Mouse (Mus musculus) midbrain, embryonic 10.5 days (tissue): ENCODE results near the gene Uso1. TPM values are rescaled to one million over a fixed set of nuclear protein-coding genes. Genes with fewer than 3 reads are reported as not detected.
"Not testable (repeated sequence)": the region's sequence is repeated elsewhere in the genome, so short reads cannot be mapped to it uniquely, and the experiment has no call there.

Source experiments
- DNase-seq: peaks from one replicate; pipeline ENCODE4 v3.0.0-alpha.2; 2017; ENCODE audit warnings: low spot score
- H3K27ac ChIP-seq: fragments of 300-500 bp; sonication (generic); replicated peaks from 2 replicates; pipeline ENCODE4 v1.5.1; 2016; ENCODE audit warnings: mild to moderate bottlenecking
- H3K27me3 ChIP-seq: fragments of 300-500 bp; sonication (generic); 2 replicates; pipeline ENCODE4 v1.6.1; 2016; ENCODE audit warnings: low read depth, mild to moderate bottlenecking; ENCODE audit not compliant: poor library complexity, severe bottlenecking
- H3K36me3 ChIP-seq: fragments of 300-500 bp; sonication (generic); 2 replicates; pipeline ENCODE4 v1.6.1; 2016; ENCODE audit warnings: mild to moderate bottlenecking, moderate library complexity
- H3K4me1 ChIP-seq: fragments of 300-500 bp; sonication (generic); 2 replicates; pipeline ENCODE4 v1.6.1; 2016
- H3K4me3 ChIP-seq: fragments of 300-500 bp; sonication (generic); 2 replicates; pipeline ENCODE4 v1.5.1; 2016; ENCODE audit warnings: mild to moderate bottlenecking, moderate library complexity
- H3K9me3 ChIP-seq: fragments of 300-500 bp; sonication (generic); replicated peaks from 2 replicates; pipeline ENCODE4 v1.6.1; 2016; ENCODE audit warnings: mild to moderate bottlenecking
- WGBS: fragments of 180-500 bp; shearing (Covaris S2); methylation state at CpG from one replicate; pipeline ENCODE4 v1.1.7; 2016; 5-methylcytosine and 5-hydroxymethylcytosine counted together
- polyA plus RNA-seq: library from polyadenylated mRNA; unstranded; fragments of >200 nt; fragmentation: Nextera tagmentation; extraction: Ambion mirVana; gene quantifications from 2 replicates; pipeline ENCODE4 v1.2.1, GENCODE M21; 2016

The Uso1 gene
- polyA plus RNA-seq, 1 experiment from 2014 or later = 38.7 TPM

- Histone ChIP-seq H3K9me3 (no peaks in the 10 kb centered on the region; the same call in 1 of the 2 replicates), H3K4me1 (peaks cover 13% of the 10 kb centered on the region), H3K27me3 (no peaks in the 10 kb centered on the region), H3K27ac (no peak overlapping the region), H3K4me3 (no peak overlapping the region), H3K36me3 (peaks cover 16% of the 10 kb centered on the region)
- no peak for DNase-seq
- WGBS = 92% methylated on average over 6 of the region's 6 CpGs
These were observed 7.6 kb upstream of the Uso1 start for GRCm38 (mm10) chr5:92130040-92130682.

GRCm38 (mm10) chr5:92132127-92132526, 5.6 kb upstream of the Uso1 start:
- Histone ChIP-seq H3K27ac (no peak overlapping the region), H3K4me3 (no peak overlapping the region), H3K4me1 (peaks cover 21% of the 10 kb centered on the region), H3K36me3 (peaks cover 15% of the 10 kb centered on the region), H3K9me3 (no peaks in the 10 kb centered on the region; the same call in 1 of the 2 replicates), H3K27me3 (peaks cover 11% of the 10 kb centered on the region; the same call in 1 of the 2 replicates)
- WGBS = 92% methylated on average over 4 of the region's 4 CpGs
- no peak for DNase-seq

- H3K4me3 ChIP-seq, DNase-seq, H3K27ac ChIP-seq, H3K9me3 ChIP-seq: not testable (repeated sequence)
- H3K27me3 ChIP-seq = peaks cover 11% of the 10 kb centered on the region; the same call in 1 of the 2 replicates
- H3K36me3 ChIP-seq = peaks cover 15% of the 10 kb centered on the region
- peaks cover 23% of the 10 kb centered on the region for H3K4me1 ChIP-seq
- 71% methylated on average over 4 of the region's 4 CpGs for WGBS
These were observed 4.7 kb upstream of the Uso1 start for GRCm38 (mm10) chr5:92133006-92133405.

- Histone ChIP-seq H3K36me3 (peaks cover 15% of the 10 kb centered on the region), H3K27ac (no peak overlapping the region), H3K9me3 (no peaks in the 10 kb centered on the region; the same call in 1 of the 2 replicates), H3K4me1 (peaks cover 27% of the 10 kb centered on the region), H3K4me3 (no peak overlapping the region), H3K27me3 (peaks cover 11% of the 10 kb centered on the region; the same call in 1 of the 2 replicates)
- no peak for DNase-seq
- WGBS = 91% methylated on average over 3 of the region's 3 CpGs
These were observed 2.8 kb upstream of the Uso1 start for GRCm38 (mm10) chr5:92134934-92135333.

GRCm38 (mm10) chr5:92136536-92137238, 1.1 kb upstream of the Uso1 start:
- H3K27me3 ChIP-seq = peaks cover 11% of the 10 kb centered on the region; the same call in 1 of the 2 replicates
- H3K4me1 ChIP-seq = peaks cover 27% of the 10 kb centered on the region
- H3K4me3 ChIP-seq = peak overlapping the region; percentile 88
- no peak for DNase-seq
- H3K9me3 ChIP-seq = no peaks in the 10 kb centered on the region
- 65% methylated on average over 9 of the region's 9 CpGs for WGBS
- H3K27ac ChIP-seq = no peak overlapping the region
- H3K36me3 ChIP-seq = peaks cover 5% of the 10 kb centered on the region

- Histone ChIP-seq H3K4me1 (peaks cover 27% of the 10 kb centered on the region), H3K36me3 (no peaks in the 10 kb centered on the region), H3K4me3 (peak overlapping the region; percentile 88), H3K27ac (peak overlapping the region; percentile 92), H3K9me3 (no peaks in the 10 kb centered on the region), H3K27me3 (peaks cover 11% of the 10 kb centered on the region; the same call in 1 of the 2 replicates)
- under 1% methylated on average over 43 of the region's 43 CpGs for WGBS
- DNase-seq = no peak
These were observed 419 bp downstream of the Uso1 start for GRCm38 (mm10) chr5:92138093-92138621.

GRCm38 (mm10) chr5:92139191-92139590, 1.5 kb downstream of the Uso1 start:
- Histone ChIP-seq H3K4me1 (peaks cover 27% of the 10 kb centered on the region), H3K36me3 (no peaks in the 10 kb centered on the region), H3K27me3 (peaks cover 11% of the 10 kb centered on the region; the same call in 1 of the 2 replicates), H3K4me3 (peak overlapping the region; percentile 88), H3K27ac (no peak overlapping the region), H3K9me3 (no peaks in the 10 kb centered on the region)
- 34% methylated on average over 1 of the region's 1 CpGs for WGBS
- no peak for DNase-seq

GRCm38 (mm10) chr5:92141696-92142095, 4.0 kb downstream of the Uso1 start:
- H3K9me3 ChIP-seq = no peaks in the 10 kb centered on the region
- H3K4me3 ChIP-seq = no peak overlapping the region
- H3K27me3 ChIP-seq = 0 out of 2 replicates have a peak, but pooled peaks cover 1% of the 10 kb centered on the region
- H3K27ac ChIP-seq = no peak overlapping the region
- 86% methylated on average over 5 of the region's 5 CpGs for WGBS
- H3K36me3 ChIP-seq = peaks cover 5% of the 10 kb centered on the region; the same call in 1 of the 2 replicates
- no peak for DNase-seq
- H3K4me1 ChIP-seq = peaks cover 24% of the 10 kb centered on the region

- no peaks in the 10 kb centered on the region for H3K27me3 ChIP-seq
- WGBS = 87% methylated on average over 3 of the region's 3 CpGs
- H3K36me3 ChIP-seq = peaks cover 5% of the 10 kb centered on the region; the same call in 1 of the 2 replicates
- no peak for DNase-seq
- H3K4me1 ChIP-seq = peaks cover 18% of the 10 kb centered on the region
- H3K27ac ChIP-seq = no peak overlapping the region
- no peaks in the 10 kb centered on the region for H3K9me3 ChIP-seq
- H3K4me3 ChIP-seq = no peak overlapping the region
These were observed 4.7 kb downstream of the Uso1 start for GRCm38 (mm10) chr5:92142481-92142880.

- Histone ChIP-seq H3K4me3 (no peak overlapping the region), H3K27ac (no peak overlapping the region), H3K4me1 (peaks cover 12% of the 10 kb centered on the region), H3K36me3 (peaks cover 5% of the 10 kb centered on the region; the same call in 1 of the 2 replicates), H3K9me3 (no peaks in the 10 kb centered on the region), H3K27me3 (no peaks in the 10 kb centered on the region)
- WGBS = 99% methylated on average over 6 of the region's 6 CpGs
- DNase-seq = no peak
These were observed 5.9 kb downstream of the Uso1 start for GRCm38 (mm10) chr5:92143665-92144064.

GRCm38 (mm10) chr5:92144954-92145708, 7.4 kb downstream of the Uso1 start:
- no peaks in the 10 kb centered on the region for H3K4me1 ChIP-seq
- H3K36me3 ChIP-seq = peaks cover 5% of the 10 kb centered on the region; the same call in 1 of the 2 replicates
- no peak overlapping the region for H3K27ac ChIP-seq
- no peaks in the 10 kb centered on the region for H3K9me3 ChIP-seq
- no peak overlapping the region for H3K4me3 ChIP-seq
- WGBS = 96% methylated on average over 7 of the region's 7 CpGs
- no peak for DNase-seq
- H3K27me3 ChIP-seq = no peaks in the 10 kb centered on the region

GRCm38 (mm10) chr5:92148248-92148647, 10.5 kb downstream of the Uso1 start:
- no peak for DNase-seq
- no peaks in the 10 kb centered on the region for H3K4me1 ChIP-seq
- no peaks in the 10 kb centered on the region for H3K27me3 ChIP-seq
- 96% methylated on average over 3 of the region's 3 CpGs for WGBS
- no peak overlapping the region for H3K27ac ChIP-seq
- no peaks in the 10 kb centered on the region for H3K9me3 ChIP-seq
- H3K36me3 ChIP-seq = peaks cover 17% of the 10 kb centered on the region
- no peak overlapping the region for H3K4me3 ChIP-seq
